Mouse (Mus musculus) hematopoietic multipotent progenitor cell, adult 10-12 weeks (in vitro differentiated cells): ENCODE measurements around the gene Arhgap18. TPM values are rescaled to one million over a fixed set of nuclear protein-coding genes. Genes with fewer than 3 reads are reported as not detected.

ENCODE experiments used
- polyA plus RNA-seq: library from polyadenylated mRNA; stranded (reverse); fragments of >175 nt; gene quantifications from 2 replicates; pipeline ENCODE4 v1.2.3, GENCODE M21; 2012; ENCODE audit warnings: low replicate concordance

The Arhgap18 gene
- polyA plus RNA-seq, result 0.86 and 5.6 TPM in 2 replicates

DNA sequence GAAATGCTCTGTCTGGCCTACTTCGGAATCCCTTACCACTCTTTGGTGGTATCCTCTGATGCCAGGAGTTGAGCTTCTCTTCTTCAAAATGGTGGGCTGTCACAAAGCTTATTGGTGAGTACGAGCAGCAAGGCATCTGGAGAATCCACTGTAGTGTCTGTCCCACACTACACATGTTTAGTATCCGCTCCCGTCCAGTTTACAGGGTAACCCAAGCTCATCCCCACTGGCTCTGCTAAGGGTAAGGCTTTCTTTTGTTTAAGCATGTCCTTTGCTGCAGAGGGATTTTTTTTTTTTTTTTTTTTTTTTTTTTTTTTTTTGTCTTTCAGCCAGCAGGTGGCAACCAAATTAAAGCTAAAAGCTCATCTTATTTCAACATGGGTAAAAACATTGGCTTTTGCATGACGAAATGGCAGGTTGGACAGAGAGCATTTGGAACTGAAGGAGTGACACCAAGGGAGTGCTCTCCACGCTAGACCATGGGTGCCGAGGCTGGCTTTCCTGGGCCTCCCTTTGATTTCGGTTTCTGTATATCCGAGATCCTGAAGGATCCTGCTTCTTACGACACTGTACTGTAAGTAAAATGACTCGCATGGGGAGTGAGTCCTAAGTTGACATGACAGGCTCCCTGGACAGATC lies at the start of gene Arhgap18:
Gene Arhgap18 (plus strand): TSS at position 493 of the 639 bp plus-strand sequence.

